Mouse (Mus musculus) E14TG2a.4 (cell line): Measurements from ENCODE around the gene Slc6a16.
A peak's percentile ranks its signal among the peaks of the same experiment; 100 is the strongest.
"Not testable (repeated sequence)": the region's sequence is repeated elsewhere in the genome, so short reads cannot be mapped to it uniquely, and the experiment has no call there.

Source experiments
- H3K27me3 ChIP-seq: 2 replicates; pipeline ENCODE4 v1.6.1; 2014; ENCODE audit warnings: low read length, control low read depth; ENCODE audit not compliant: insufficient read depth
- H3K36me3 ChIP-seq: 2 replicates; pipeline ENCODE4 v1.6.1; 2014; ENCODE audit warnings: low read length, control low read depth; ENCODE audit not compliant: insufficient read depth
- H3K4me1 ChIP-seq: replicated peaks from 2 replicates; pipeline ENCODE4 v1.6.1; 2014; ENCODE audit warnings: low read depth, low read length, control low read depth
- H3K4me3 ChIP-seq: replicated peaks from 2 replicates; pipeline ENCODE4 v1.5.1; 2014; ENCODE audit warnings: mild to moderate bottlenecking, low read length
- H3K9me3 ChIP-seq: 2 replicates; pipeline ENCODE4 v1.6.1; 2014; ENCODE audit warnings: low read length, control low read depth
- CTCF ChIP-seq: conservative IDR thresholded peaks from 2 replicates; pipeline ENCODE4 v1.5.1; 2014; ENCODE audit warnings: low read length
- NANOG ChIP-seq: IDR thresholded peaks from 2 replicates; pipeline ENCODE4 v1.6.1; 2014; ENCODE audit warnings: borderline replicate concordance, low read length, mixed read lengths
- POU5F1 ChIP-seq: IDR thresholded peaks from 2 replicates; pipeline ENCODE4 v1.6.1; 2014; ENCODE audit warnings: low read length, borderline replicate concordance

Slc6a16 gene

DNA sequence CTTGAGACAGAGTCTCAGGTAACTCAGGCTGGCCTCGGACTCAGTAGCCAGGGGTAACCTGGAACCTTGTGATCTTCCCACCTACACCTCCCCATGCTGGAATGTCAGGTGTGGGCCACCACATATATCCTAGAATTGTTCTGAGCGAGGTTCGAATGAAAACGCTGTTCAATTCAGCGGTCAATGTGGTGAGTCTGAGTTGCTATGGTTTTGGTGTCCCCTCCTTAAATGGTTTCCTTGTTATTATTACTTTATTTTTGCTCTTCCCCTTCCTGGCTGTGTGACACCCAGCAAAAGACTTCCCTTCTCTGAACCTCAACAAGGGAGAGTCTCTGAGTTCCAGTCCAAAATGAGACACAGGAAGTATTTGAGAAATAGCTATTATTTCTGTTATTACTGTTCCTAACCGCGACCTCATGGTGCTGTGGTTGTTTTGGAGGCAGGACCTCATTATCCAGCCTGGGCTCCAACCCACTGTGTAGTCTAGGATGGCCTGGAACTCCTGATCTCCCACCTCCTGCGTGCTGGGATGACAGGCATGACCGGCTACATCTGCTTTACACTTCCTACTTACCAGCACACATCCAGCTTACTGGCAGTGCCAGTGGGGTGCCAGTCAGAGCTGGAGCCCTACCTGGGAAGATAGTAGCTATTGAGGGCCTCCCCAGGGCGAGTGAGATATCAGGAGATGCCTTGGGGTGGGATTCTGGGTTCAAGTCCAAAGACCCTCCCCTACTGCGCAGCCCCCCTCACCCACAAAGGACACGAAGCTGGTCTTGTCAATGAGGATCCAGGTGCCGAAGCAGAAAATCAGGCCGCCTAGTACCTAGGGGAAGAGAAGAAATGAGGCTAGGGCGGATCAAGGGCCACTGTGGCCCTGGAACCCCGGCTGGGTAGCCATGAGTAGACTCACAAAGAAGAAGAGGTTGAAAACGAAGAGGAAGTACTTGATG, 2.9 kb upstream of the Slc6a16 start:
- TF ChIP-seq CTCF: no peak
- TF ChIP-seq NANOG: no peak
- TF ChIP-seq POU5F1: no peak
- Histone ChIP-seq H3K36me3 (peaks cover 7% of the 10 kb centered on the region), H3K4me1 (peaks cover 85% of the 10 kb centered on the region), H3K9me3 (no peaks in the 10 kb centered on the region), H3K27me3 (peaks cover 7% of the 10 kb centered on the region), H3K4me3 (peak overlapping the region; percentile 55)

DNA sequence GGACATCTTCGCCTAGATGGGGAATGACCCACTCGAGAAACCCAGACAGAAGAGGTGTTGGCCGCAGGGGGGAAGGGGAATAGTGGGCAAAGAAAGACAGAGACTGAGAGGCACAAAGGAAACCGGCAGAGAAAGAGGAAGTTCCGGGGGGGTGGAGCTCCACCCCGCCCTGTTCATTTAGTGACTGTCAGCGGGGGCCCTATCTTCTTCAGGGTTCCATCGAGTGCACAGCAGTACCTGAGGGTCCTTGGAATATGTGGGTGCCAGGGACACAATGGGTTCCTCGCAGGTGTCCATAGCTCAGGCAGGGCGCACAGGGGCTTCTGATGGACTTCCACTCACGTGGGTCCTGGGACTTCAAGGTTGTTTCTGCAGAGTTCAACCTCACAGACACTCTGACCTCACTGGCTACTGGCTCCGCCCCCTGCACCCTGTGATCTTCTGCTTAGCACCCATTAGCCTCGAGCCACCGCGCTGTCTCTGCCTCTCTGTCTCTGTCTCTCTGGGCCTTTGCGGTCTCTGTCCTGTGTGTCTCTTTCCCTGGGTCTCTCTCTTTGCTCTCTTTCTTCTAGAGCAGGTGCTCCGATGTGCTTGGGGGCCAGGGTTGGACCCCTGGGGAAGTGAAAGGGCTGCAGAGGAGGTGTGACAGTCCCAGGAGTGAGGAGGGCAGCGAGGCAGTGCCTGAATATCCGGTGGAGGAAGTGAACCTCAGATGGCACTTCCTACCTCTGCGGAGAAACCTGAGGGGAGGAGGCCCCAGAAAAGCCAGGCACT, 2.0 kb upstream of the Slc6a16 start, which contains the start of gene Cd37:
Gene Cd37, minus strand, starts transcription at position 393 of the 774 bp plus-strand sequence.
- H3K27me3 ChIP-seq: peaks cover 7% of the 10 kb centered on the region
- peak within 1 kb of the TSS; percentile 55 for H3K4me3 ChIP-seq
- H3K9me3 ChIP-seq: no peaks in the 10 kb centered on the region
- TF ChIP-seq CTCF (no peak), NANOG (no peak), POU5F1 (no peak)
- peaks cover 76% of the 10 kb centered on the region for H3K4me1 ChIP-seq
- H3K36me3 ChIP-seq: no peaks in the 10 kb centered on the region

DNA sequence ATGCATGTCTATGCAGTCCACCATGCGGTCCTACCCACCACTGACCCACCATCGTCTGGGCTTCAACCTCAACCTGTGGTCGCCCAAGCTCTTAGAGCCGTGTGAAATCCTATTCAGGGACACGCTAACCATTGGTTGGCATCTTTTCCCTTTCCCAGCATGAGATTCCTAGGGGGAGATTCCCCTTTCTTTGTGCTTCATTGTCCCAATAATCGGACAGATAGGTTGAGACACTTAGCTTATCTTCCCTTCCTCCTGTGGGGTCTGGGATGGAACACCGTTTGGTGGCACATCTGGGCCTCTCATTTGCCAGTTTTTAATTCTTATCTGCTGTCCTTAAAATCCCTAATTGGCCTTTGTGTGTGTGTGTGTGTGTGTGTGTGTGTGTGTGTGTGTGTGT, 776 bp upstream of the Slc6a16 start:
- Histone ChIP-seq H3K4me1 (peaks cover 66% of the 10 kb centered on the region), H3K4me3 (no peak overlapping the region), H3K27me3 (peaks cover 7% of the 10 kb centered on the region), H3K9me3 (no peaks in the 10 kb centered on the region), H3K36me3 (no peaks in the 10 kb centered on the region)
- TF ChIP-seq NANOG: peak; percentile 78; the same call in 1 of the 2 replicates
- TF ChIP-seq CTCF: no peak
- TF ChIP-seq POU5F1: no peak

DNA sequence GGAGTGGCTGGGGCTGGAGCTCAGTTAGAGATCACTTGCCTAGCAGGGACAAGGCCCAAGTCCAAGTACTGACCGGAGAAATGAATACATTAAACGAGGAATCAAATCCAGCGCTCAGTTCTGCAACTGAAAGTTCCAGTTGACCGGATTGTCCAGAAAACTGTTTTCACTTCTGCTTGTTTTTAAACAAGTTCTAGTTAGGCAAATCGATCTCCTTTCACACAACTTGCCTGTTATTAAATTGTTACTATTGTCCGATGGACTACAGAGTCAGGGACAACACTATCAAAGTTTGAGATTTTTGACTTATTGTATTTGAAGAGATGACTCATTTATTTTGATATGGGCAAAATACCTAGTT, 484 bp downstream of the Slc6a16 start:
- peak overlapping the region; percentile 71 for H3K4me3 ChIP-seq
- H3K27me3 ChIP-seq: peaks cover 7% of the 10 kb centered on the region
- H3K9me3 ChIP-seq: no peaks in the 10 kb centered on the region
- H3K36me3 ChIP-seq: no peaks in the 10 kb centered on the region
- TF ChIP-seq CTCF (no peak), POU5F1 (no peak), NANOG (no peak)
- H3K4me1 ChIP-seq: peaks cover 54% of the 10 kb centered on the region

DNA sequence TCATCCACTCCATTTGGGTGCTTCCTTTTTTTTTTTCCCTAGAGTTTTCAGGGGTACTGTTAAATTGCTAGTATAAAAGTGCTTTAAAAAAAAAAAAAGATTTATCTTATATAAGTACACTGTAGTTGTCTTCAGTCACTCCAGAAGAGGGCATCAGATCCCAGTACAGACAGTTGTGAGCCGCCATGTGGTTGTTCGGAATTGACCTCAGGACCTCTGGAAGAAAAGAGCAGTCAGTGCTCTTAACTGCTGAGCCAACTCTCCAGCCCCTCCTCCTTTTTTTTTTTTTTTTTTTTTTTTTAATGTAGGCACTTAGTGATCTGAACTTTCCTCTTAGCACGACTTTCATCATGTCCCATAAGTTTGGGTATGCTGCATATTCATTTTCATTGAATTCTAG, 6.8 kb downstream of the Slc6a16 start:
- Histone ChIP-seq H3K9me3 (no peaks in the 10 kb centered on the region), H3K4me1 (peaks cover 4% of the 10 kb centered on the region), H3K36me3 (no peaks in the 10 kb centered on the region), H3K4me3 (no peak overlapping the region), H3K27me3 (no peaks in the 10 kb centered on the region)
- TF ChIP-seq NANOG (no peak), POU5F1 (no peak), CTCF (no peak)

DNA sequence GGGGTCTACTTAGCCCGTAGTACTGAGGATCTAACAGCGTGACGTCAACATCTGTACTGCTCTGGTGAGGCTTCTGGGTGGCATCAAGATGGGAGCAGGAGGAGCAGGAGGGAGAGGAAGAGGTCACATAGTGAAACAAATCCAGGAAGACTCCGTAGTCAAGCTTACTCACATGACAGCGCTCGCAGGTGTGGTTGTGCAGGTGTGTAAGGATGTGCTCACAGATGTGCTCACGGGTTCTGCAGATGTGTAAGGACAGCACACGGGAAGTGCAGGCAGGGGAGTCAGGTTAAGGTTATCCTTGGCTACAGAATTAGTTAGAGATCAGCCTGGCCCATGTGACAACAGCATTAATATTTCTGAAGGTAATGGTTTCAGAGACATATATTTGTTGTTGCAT, 12.9 kb downstream of the Slc6a16 start:
- no peak overlapping the region for H3K4me3 ChIP-seq
- no peaks in the 10 kb centered on the region for H3K36me3 ChIP-seq
- 0 out of 2 replicates have a peak, but pooled peaks cover 3% of the 10 kb centered on the region for H3K4me1 ChIP-seq
- TF ChIP-seq NANOG (no peak), POU5F1 (no peak), CTCF (no peak)
- H3K27me3 ChIP-seq: no peaks in the 10 kb centered on the region
- no peaks in the 10 kb centered on the region for H3K9me3 ChIP-seq

DNA sequence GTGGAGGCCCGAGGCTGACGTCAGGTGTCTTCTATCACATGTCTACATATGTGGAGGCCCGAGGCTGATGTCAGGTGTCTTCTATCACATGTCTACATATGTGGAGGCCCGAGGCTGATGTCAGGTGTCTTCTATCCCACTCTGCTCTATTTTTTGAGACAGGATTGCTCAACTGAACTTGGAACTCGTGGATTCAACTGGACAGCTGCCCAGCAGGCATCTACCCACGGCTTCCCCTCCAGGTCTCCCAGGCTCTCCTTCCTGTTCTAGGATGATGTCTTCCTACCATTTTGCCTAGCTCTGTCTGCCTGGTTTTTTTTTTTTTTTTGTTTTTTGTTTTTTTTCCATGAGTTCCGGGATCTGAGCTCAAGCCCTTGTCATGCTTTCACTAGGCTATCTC, 14.9 kb downstream of the Slc6a16 start:
- H3K4me3 ChIP-seq, H3K4me1 ChIP-seq, H3K36me3 ChIP-seq, H3K9me3 ChIP-seq, H3K27me3 ChIP-seq: not testable (repeated sequence)

DNA sequence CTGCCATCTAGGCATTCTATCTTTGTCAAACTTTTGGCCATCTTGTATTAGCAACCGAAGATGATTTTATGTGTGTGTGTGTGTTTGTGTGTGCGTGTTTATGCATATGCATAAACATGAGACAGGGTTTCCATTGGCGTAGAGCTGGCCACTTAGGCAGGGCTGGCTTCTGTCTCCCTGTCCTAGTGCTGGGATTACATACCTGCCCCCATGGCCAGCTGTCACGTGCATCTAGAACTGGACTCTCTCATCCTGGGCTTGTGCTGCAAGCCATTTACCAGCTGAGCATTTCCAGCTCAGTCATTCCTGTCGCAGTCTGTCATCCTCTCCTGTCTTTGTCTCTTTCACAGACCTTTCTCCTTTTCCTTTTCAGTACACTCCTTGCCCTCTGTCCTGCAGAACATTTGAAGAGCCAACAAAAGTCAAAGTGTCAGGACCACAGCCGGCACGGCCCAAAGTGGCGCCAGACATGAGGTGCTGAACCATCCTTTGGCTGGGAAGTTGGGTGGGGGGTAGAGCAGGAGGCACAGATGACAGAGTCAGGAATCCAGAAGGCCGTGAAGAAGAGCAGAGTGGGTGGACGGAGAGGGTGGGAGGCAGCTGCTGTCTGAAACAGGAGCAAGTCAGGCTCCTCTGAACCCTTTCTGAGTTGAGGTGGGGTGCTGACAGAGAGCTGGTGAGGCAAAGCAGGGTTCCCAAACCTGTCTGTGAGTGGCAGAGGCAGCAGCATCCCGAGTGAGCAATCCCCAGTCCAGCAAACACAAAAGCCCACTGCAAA, 16.4 kb downstream of the Slc6a16 start:
- no peak for TF ChIP-seq CTCF
- TF ChIP-seq POU5F1: no peak
- no peak for TF ChIP-seq NANOG
- H3K4me3 ChIP-seq: no peak overlapping the region
- H3K27me3 ChIP-seq: no peaks in the 10 kb centered on the region
- H3K4me1 ChIP-seq: 0 out of 2 replicates have a peak, but pooled peaks cover 9% of the 10 kb centered on the region
- no peaks in the 10 kb centered on the region for H3K36me3 ChIP-seq
- no peaks in the 10 kb centered on the region for H3K9me3 ChIP-seq
